Mouse (Mus musculus) hindbrain, embryonic 10.5 days (tissue): Measurements from ENCODE around the gene Polr2b. TPM values are rescaled to one million over a fixed set of nuclear protein-coding genes. Genes with fewer than 3 reads are reported as not detected.
A peak's percentile ranks its signal among the peaks of the same experiment; 100 is the strongest.

Experiments
- DNase-seq: peaks from one replicate; pipeline ENCODE4 v3.0.0-alpha.2; 2017; ENCODE audit warnings: low spot score
- H3K27ac ChIP-seq: fragments of 300-500 bp; sonication (generic); 2 replicates; pipeline ENCODE4 v1.5.1; 2016; ENCODE audit warnings: mild to moderate bottlenecking, moderate library complexity
- H3K27me3 ChIP-seq: fragments of 300-500 bp; sonication (generic); 2 replicates; pipeline ENCODE4 v1.6.1; 2016; ENCODE audit warnings: mild to moderate bottlenecking; ENCODE audit not compliant: poor library complexity, insufficient read depth, severe bottlenecking
- H3K36me3 ChIP-seq: fragments of 300-500 bp; sonication (generic); 2 replicates; pipeline ENCODE4 v1.6.1; 2016; ENCODE audit warnings: mild to moderate bottlenecking, moderate library complexity
- H3K4me1 ChIP-seq: fragments of 300-500 bp; sonication (generic); replicated peaks from 2 replicates; pipeline ENCODE4 v1.6.1; 2016; ENCODE audit warnings: mild to moderate bottlenecking
- H3K4me3 ChIP-seq: fragments of 300-500 bp; sonication (generic); 2 replicates; pipeline ENCODE4 v1.5.1; 2016; ENCODE audit warnings: mild to moderate bottlenecking, moderate library complexity
- H3K9me3 ChIP-seq: fragments of 300-500 bp; sonication (generic); 2 replicates; pipeline ENCODE4 v1.6.1; 2016; ENCODE audit warnings: mild to moderate bottlenecking, moderate library complexity
- WGBS: fragments of 180-500 bp; shearing (Covaris S2); methylation state at CpG from one replicate; pipeline ENCODE4 v1.1.7; 2016; 5-methylcytosine and 5-hydroxymethylcytosine counted together
- polyA plus RNA-seq: library from polyadenylated mRNA; unstranded; fragments of >200 nt; fragmentation: Nextera tagmentation; extraction: Ambion mirVana; gene quantifications from 2 replicates; pipeline ENCODE4 v1.2.1, GENCODE M21; 2016

Polr2b gene
- polyA plus RNA-seq, 1 experiment from 2014 or later = 71.6 TPM

GRCm38 (mm10) chr5:77309051-77309906 lies 668 bp upstream of the Polr2b start:
- peaks cover 30% of the 10 kb centered on the region for H3K4me1 ChIP-seq
- DNase-seq = no peak
- no peaks in the 10 kb centered on the region for H3K27me3 ChIP-seq
- under 1% methylated on average over 76 of the region's 76 CpGs for WGBS
- peaks cover 54% of the 10 kb centered on the region for H3K36me3 ChIP-seq
- peak overlapping the region; percentile 94 for H3K27ac ChIP-seq
- no peaks in the 10 kb centered on the region for H3K9me3 ChIP-seq
- peak overlapping the region; percentile 97 for H3K4me3 ChIP-seq

GRCm38 (mm10) chr5:77314206-77314605 lies 4.3 kb downstream of the Polr2b start:
- no peaks in the 10 kb centered on the region for H3K27me3 ChIP-seq
- H3K36me3 ChIP-seq = peaks cover 71% of the 10 kb centered on the region
- no peaks in the 10 kb centered on the region for H3K9me3 ChIP-seq
- H3K27ac ChIP-seq = no peak overlapping the region
- WGBS = 90% methylated on average over 4 of the region's 4 CpGs
- DNase-seq = no peak
- peaks cover 12% of the 10 kb centered on the region for H3K4me1 ChIP-seq
- no peak overlapping the region for H3K4me3 ChIP-seq

- no peak overlapping the region for H3K4me3 ChIP-seq
- H3K9me3 ChIP-seq = no peaks in the 10 kb centered on the region
- H3K27ac ChIP-seq = no peak overlapping the region
- no peaks in the 10 kb centered on the region for H3K27me3 ChIP-seq
- DNase-seq = no peak
- peaks cover 10% of the 10 kb centered on the region for H3K4me1 ChIP-seq
- peaks cover 77% of the 10 kb centered on the region for H3K36me3 ChIP-seq
- WGBS = 92% methylated on average over 6 of the region's 6 CpGs
These were observed 5.0 kb downstream of the Polr2b start for GRCm38 (mm10) chr5:77314986-77315385.

GRCm38 (mm10) chr5:77324936-77325335 lies 15.0 kb downstream of the Polr2b start:
- no peak overlapping the region for H3K27ac ChIP-seq
- no peaks in the 10 kb centered on the region for H3K4me1 ChIP-seq
- H3K4me3 ChIP-seq = no peak overlapping the region
- H3K9me3 ChIP-seq = no peaks in the 10 kb centered on the region
- DNase-seq = no peak
- H3K27me3 ChIP-seq = no peaks in the 10 kb centered on the region
- peaks cover 100% of the 10 kb centered on the region for H3K36me3 ChIP-seq
- 89% methylated on average over 1 of the region's 1 CpGs for WGBS

- Histone ChIP-seq H3K27ac (no peak overlapping the region), H3K4me1 (no peaks in the 10 kb centered on the region), H3K9me3 (no peaks in the 10 kb centered on the region), H3K27me3 (no peaks in the 10 kb centered on the region), H3K36me3 (peaks cover 99% of the 10 kb centered on the region), H3K4me3 (no peak overlapping the region)
- 81% methylated on average over 5 of the region's 5 CpGs for WGBS
- DNase-seq = no peak
These were observed 20.2 kb downstream of the Polr2b start for GRCm38 (mm10) chr5:77330154-77330553.

- H3K36me3 ChIP-seq = peaks cover 100% of the 10 kb centered on the region
- no peaks in the 10 kb centered on the region for H3K4me1 ChIP-seq
- no peak overlapping the region for H3K4me3 ChIP-seq
- no peak overlapping the region for H3K27ac ChIP-seq
- H3K9me3 ChIP-seq = no peaks in the 10 kb centered on the region
- H3K27me3 ChIP-seq = no peaks in the 10 kb centered on the region
- WGBS = 91% methylated on average over 4 of the region's 4 CpGs
- DNase-seq = no peak
These were observed 30.1 kb downstream of the Polr2b start for GRCm38 (mm10) chr5:77340033-77340432.

- no peaks in the 10 kb centered on the region for H3K9me3 ChIP-seq
- H3K4me3 ChIP-seq = no peak overlapping the region
- no peak for DNase-seq
- H3K36me3 ChIP-seq = peaks cover 75% of the 10 kb centered on the region
- H3K4me1 ChIP-seq = no peaks in the 10 kb centered on the region
- 94% methylated on average over 8 of the region's 8 CpGs for WGBS
- H3K27me3 ChIP-seq = no peaks in the 10 kb centered on the region
- no peak overlapping the region for H3K27ac ChIP-seq
These were observed 39.0 kb downstream of the Polr2b start for GRCm38 (mm10) chr5:77348901-77349300.

GRCm38 (mm10) chr5:77349971-77350658 lies 40.2 kb downstream of the Polr2b start:
- peaks cover 63% of the 10 kb centered on the region for H3K36me3 ChIP-seq
- no peaks in the 10 kb centered on the region for H3K9me3 ChIP-seq
- H3K4me1 ChIP-seq = no peaks in the 10 kb centered on the region
- peaks cover under 1% of the 10 kb centered on the region; the same call in 1 of the 2 replicates for H3K27me3 ChIP-seq
- no peak for DNase-seq
- WGBS = 93% methylated on average over 15 of the region's 15 CpGs
- no peak overlapping the region for H3K4me3 ChIP-seq
- no peak overlapping the region for H3K27ac ChIP-seq

GRCm38 (mm10) chr5:77351691-77352090 lies 41.7 kb downstream of the Polr2b start:
- H3K27ac ChIP-seq = no peak overlapping the region
- H3K4me1 ChIP-seq = no peaks in the 10 kb centered on the region
- 83% methylated on average over 9 of the region's 9 CpGs for WGBS

DNA sequence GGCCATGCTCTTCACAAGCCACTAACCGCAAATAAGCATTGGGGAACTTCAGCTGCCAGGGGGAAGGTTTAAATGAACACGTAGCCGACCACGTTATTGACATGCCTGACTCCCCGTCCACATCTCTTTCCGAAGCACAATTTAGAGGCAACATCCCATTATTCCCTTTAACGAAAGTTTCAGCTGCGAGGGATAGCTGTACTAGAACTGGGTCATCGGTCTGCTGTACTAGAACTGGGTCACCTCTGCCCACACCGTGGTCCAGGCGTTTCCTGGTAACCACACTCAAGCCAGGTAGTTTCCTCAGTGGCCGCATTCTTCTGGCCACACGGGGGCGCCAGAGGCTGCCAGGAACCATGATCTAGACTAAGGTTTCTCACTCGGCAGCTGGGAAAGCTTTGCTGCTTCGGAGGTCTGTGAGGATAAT lies 44.4 kb downstream of the Polr2b start:
- Histone ChIP-seq H3K36me3 (peaks cover 20% of the 10 kb centered on the region), H3K27me3 (peaks cover 16% of the 10 kb centered on the region), H3K9me3 (no peaks in the 10 kb centered on the region), H3K4me1 (peaks cover 14% of the 10 kb centered on the region), H3K4me3 (peak overlapping the region; percentile 16; the same call in 1 of the 2 replicates), H3K27ac (no peak overlapping the region)
- WGBS = 10% methylated on average over 16 of the region's 16 CpGs
- peak; percentile 89 for DNase-seq

More at GRCm38 (mm10) chr5:77351691-77352090, 41.7 kb downstream of the Polr2b start:
- no peaks in the 10 kb centered on the region for H3K9me3 ChIP-seq
- no peak for DNase-seq
- peaks cover 7% of the 10 kb centered on the region for H3K27me3 ChIP-seq
- no peak overlapping the region for H3K4me3 ChIP-seq
- H3K36me3 ChIP-seq = peaks cover 47% of the 10 kb centered on the region

DNA sequence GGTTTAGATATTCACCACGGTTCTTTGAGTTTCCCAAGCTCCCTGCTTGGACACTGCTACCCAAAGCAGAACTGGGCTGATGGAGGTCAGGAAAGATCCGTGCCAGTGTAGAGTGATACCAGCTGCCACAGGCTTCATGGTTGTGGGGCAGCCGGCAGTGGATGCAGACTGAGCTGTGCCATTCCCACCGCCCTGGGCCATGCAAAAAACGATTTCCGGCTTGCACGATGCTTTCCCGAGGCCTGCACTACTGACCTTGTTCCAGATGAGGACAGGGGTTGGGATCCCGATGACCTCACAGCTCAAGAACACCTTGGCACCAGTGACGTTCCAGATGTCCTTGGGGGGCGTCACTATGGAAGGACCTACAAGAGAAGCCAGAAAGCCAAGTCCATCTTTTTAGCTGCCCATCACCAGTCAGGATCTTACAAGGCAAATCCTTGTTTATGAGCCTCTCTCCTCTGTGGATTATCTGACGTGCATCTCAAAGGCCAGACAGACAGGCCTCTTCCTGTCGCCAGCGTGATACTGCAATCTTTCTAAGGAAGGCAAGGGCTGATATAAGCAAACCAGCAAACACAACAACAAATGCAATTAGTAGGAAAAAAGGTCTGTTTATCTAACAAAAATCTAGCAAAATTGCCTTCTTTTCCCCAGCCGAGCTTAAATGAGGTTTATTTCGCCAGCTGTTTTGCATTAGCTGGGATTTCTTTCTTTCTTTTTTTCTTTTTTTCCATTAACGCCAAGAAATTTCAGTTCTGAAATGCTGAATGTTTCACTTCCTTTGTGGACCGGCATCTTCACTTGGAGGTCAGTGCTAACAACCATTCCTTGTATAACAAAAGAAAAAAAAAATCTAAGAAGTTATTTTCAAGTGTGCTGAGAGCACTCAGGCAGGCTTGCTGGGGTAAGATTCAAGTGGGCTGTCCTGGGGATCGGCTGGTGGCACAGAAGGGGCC lies 45.6 kb downstream of the Polr2b start:
- no peaks in the 10 kb centered on the region for H3K9me3 ChIP-seq
- H3K4me1 ChIP-seq = peaks cover 14% of the 10 kb centered on the region
- H3K27me3 ChIP-seq = peaks cover 16% of the 10 kb centered on the region
- no peak for DNase-seq
- no peak overlapping the region for H3K4me3 ChIP-seq
- 0 out of 2 replicates have a peak overlapping the region, but pooled peaks have one; percentile 1 for H3K27ac ChIP-seq
- H3K36me3 ChIP-seq = peaks cover 8% of the 10 kb centered on the region
- 78% methylated on average over 19 of the region's 19 CpGs for WGBS

- Histone ChIP-seq H3K27me3 (peaks cover 16% of the 10 kb centered on the region), H3K4me3 (peak overlapping the region; percentile 56), H3K9me3 (no peaks in the 10 kb centered on the region), H3K27ac (peak overlapping the region; percentile 83), H3K36me3 (no peaks in the 10 kb centered on the region), H3K4me1 (peaks cover 14% of the 10 kb centered on the region)
- WGBS = 14% methylated on average over 22 of the region's 22 CpGs
- DNase-seq = peak; percentile 58
These were observed 47.6 kb downstream of the Polr2b start for GRCm38 (mm10) chr5:77357405-77358149.
